Mouse (Mus musculus) brown adipose tissue, adult 24 weeks (tissue): ENCODE measurements around the gene Gnaz. TPM values are rescaled to one million over a fixed set of nuclear protein-coding genes. Genes with fewer than 3 reads are reported as not detected.
"Not testable (repeated sequence)": the region's sequence is repeated elsewhere in the genome, so short reads cannot be mapped to it uniquely, and the experiment has no call there.

Experiments used
- H3K27ac ChIP-seq: fragments of 200-500 bp; replicated peaks from 2 replicates; pipeline ENCODE4 v1.5.1; 2012; ENCODE audit warnings: low read depth, mild to moderate bottlenecking, low read length
- H3K4me1 ChIP-seq: fragments of 200-500 bp; 2 replicates; pipeline ENCODE4 v1.6.1; 2012; ENCODE audit warnings: low read length, mixed read lengths; ENCODE audit not compliant: control insufficient read depth, insufficient read depth, insufficient read length
- H3K4me3 ChIP-seq: fragments of 200-500 bp; 2 replicates; pipeline ENCODE4 v1.5.1; 2012; ENCODE audit warnings: low read depth, mild to moderate bottlenecking, low read length, moderate library complexity; ENCODE audit not compliant: insufficient read depth
- polyA plus RNA-seq: library from polyadenylated mRNA; stranded (reverse); fragments of >200 nt; gene quantifications from 2 replicates; pipeline ENCODE4 v1.2.4, GENCODE M21; 2012; ENCODE audit not compliant: missing spikeins, insufficient read depth, insufficient read length

Gene Gnaz
- polyA plus RNA-seq, 1 experiment, result not detected

- H3K4me1 ChIP-seq, result peaks cover 6% of the 10 kb centered on the region
- H3K27ac ChIP-seq, result no peak overlapping the region
- H3K4me3 ChIP-seq, result no peak overlapping the region
These were observed 63.3 kb downstream of the Gnaz start for GRCm38 (mm10) chr10:75030234-75030633.

GRCm38 (mm10) chr10:75031345-75032114, 64.6 kb downstream of the Gnaz start:
- H3K4me1 ChIP-seq, result peaks cover 6% of the 10 kb centered on the region
- no peak overlapping the region for H3K27ac ChIP-seq
- no peak overlapping the region for H3K4me3 ChIP-seq

DNA sequence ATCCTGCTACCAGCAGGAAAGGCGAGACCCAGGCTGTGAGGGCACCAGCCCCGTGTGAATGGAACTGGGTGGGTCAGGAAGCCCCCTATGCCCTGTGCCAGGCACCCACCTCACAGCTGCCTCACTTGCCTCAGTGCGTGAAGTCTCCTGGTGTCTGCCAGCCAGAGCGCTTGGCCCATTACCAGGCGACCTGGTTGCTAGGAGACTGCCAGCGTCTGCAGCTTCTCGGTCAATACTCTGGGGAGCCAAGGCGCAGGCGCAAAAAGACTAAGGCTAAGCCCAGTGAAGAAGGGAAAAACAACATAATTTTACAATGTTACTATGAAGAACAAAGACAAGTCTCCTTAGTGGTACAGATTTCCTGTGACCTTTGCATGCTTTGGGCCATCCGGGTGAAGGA, 65.4 kb downstream of the Gnaz start, which contains the start of gene Rsph14:
Gene Rsph14, minus strand, starts transcription at position 192 of the 400 bp plus-strand sequence.
- peaks cover 6% of the 10 kb centered on the region for H3K4me1 ChIP-seq
- H3K4me3 ChIP-seq, result no peak within 1 kb of the TSS
- H3K27ac ChIP-seq, result no peak within 1 kb of the TSS

DNA sequence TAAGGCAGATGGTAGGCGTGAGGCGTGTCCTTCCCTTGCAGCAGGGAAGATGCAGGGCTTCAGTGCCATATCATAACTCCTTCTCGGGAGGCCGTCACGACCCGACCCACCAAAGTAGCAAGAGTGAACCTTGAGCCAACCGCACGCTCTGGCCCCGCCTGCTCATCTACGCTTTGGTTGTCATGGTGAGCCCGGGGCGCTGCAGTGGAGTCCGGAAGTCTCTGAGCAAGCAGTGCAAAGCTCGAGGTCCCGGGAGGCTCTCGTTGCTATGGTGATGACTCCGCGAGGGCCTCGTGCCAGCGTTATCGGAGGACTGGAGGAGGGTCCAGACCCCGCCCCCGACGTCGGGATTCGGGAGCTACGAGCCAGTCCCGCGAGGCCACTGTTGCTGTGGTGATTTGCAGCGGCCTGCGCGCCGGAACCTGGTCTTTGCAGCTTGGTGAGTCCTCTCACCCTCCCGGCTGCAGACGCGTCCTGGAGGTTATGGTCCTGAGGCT, 70.0 kb downstream of the Gnaz start, which contains the start of gene Rab36:
Gene Rab36, plus strand, starts transcription at position 176 of the 497 bp plus-strand sequence.
- Histone ChIP-seq H3K27ac (no peak within 1 kb of the TSS), H3K4me3 (peak within 1 kb of the TSS; percentile 25), H3K4me1 (peaks cover 6% of the 10 kb centered on the region)

- not testable (repeated sequence) for H3K4me3 ChIP-seq, H3K27ac ChIP-seq, H3K4me1 ChIP-seq
These were observed 75.1 kb downstream of the Gnaz start for GRCm38 (mm10) chr10:75042060-75042459.

DNA sequence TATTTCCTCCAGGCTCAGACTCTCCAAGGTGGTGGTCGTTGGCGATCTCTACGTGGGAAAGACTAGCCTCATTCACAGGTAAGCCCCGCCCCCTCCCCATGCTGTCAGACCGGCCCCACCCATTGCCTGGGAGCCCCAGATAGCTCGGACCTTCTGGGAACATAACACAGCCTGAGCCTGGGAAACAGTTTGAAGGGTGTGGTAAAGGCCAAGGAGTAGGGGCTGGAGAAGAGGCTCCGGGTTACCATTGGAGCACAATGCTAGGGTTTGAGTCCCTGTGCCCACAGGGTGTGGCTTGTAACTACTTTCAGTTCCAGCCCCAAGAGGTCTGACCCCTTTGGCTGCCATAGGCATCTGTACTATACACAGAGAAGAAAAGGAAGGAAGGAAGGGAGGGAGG, 77.5 kb downstream of the Gnaz start:
- Histone ChIP-seq H3K4me1 (no peaks in the 10 kb centered on the region), H3K4me3 (no peak overlapping the region), H3K27ac (no peak overlapping the region)

GRCm38 (mm10) chr10:75045831-75046230, 78.9 kb downstream of the Gnaz start:
- Histone ChIP-seq H3K4me3 (no peak overlapping the region), H3K27ac (no peak overlapping the region), H3K4me1 (no peaks in the 10 kb centered on the region)

DNA sequence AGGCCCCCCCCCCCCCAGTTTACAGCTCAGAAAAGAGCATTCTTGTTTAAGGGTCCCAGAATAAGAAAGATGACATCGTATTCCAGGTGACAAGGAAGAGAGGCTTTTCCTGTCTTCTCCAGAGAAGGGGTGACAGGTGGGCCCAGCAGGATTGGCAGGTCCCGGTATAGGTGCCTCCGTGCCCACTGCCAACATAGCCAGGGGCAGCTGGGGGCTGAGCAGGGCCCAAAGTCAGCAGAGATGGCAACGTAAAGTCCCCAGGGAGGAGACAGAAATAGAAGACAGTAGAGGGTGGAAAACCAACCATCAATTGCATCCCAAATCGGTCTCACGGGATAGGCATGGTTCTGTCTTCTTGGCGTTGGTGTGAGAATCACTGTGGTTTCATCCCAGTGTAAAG, 81.7 kb downstream of the Gnaz start:
- H3K4me3 ChIP-seq, result no peak overlapping the region
- no peaks in the 10 kb centered on the region for H3K4me1 ChIP-seq

GRCm38 (mm10) chr10:75051364-75052074, 84.5 kb downstream of the Gnaz start:
- Histone ChIP-seq H3K4me3 (no peak overlapping the region), H3K27ac (no peak overlapping the region), H3K4me1 (no peaks in the 10 kb centered on the region)

More for the DNA sequence above, 81.7 kb downstream of the Gnaz start:
- H3K27ac ChIP-seq, result no peak overlapping the region

- Histone ChIP-seq H3K27ac (no peak overlapping the region), H3K4me3 (no peak overlapping the region), H3K4me1 (no peaks in the 10 kb centered on the region)
These were observed 85.9 kb downstream of the Gnaz start for GRCm38 (mm10) chr10:75052902-75053301.

DNA sequence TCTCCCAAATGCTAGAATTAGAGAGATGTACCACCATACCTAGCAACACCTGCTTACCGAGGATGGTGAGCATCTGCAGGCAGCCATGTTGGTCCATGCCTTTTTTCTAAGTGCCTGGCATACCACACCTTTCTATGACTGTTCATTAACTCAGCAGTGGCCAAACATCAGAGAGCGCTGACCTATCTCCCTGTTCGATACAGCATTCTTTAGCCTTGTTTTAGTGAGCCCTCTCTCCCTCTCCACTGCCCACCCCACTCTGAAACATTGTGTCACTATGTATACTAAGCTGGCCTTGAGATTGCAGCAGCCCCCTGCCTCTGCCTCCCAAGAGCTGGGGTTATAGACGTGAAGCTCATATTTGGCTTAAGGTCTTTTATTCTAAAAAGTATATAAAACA, 86.7 kb downstream of the Gnaz start:
- no peak overlapping the region for H3K27ac ChIP-seq
- no peaks in the 10 kb centered on the region for H3K4me1 ChIP-seq

GRCm38 (mm10) chr10:75054125-75054524, 87.1 kb downstream of the Gnaz start:
- Histone ChIP-seq H3K27ac (no peak overlapping the region), H3K4me1 (no peaks in the 10 kb centered on the region), H3K4me3 (no peak overlapping the region)

More for the DNA sequence above, 86.7 kb downstream of the Gnaz start:
- H3K4me3 ChIP-seq, result no peak overlapping the region

DNA sequence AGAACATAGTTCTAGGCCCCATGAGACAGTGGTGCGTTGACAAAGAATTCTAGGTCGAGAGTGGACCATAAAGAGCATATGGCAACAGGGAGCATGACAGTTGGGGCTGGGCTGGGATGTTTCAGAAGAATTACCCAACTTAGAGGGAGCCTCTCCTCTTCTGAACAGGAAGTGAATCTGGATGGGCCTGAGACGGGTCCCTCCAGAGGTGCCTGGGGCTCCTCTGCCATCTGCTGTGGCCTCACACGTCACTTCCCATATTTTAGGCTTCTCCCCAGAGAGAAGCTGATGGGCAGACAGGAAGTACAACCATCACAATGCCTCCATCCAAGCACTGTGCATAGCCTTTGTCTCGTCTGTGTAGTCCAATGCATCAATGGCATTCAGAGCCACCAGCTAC, 88.7 kb downstream of the Gnaz start:
- Histone ChIP-seq H3K27ac (no peak overlapping the region), H3K4me3 (no peak overlapping the region), H3K4me1 (no peaks in the 10 kb centered on the region)

DNA sequence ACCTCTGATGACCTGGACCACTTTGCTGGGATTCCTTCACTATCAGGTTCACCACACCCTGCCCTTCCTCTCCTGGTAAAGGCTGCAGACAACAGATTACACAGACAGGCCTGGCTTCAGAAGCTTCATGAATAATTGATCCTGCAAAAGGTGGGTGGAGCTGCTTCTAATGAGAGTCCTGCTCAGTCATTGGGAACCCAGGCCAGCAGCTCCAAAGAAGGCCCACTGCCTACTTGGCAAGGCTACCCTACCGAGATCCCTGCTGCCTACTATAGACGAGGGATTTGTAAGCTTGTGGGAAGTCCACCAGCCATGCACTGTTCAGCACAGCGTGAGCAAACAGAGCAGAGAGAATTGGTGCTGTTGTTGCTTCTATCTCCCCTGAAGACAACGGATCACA, 89.3 kb downstream of the Gnaz start:
- Histone ChIP-seq H3K27ac (no peak overlapping the region), H3K4me1 (no peaks in the 10 kb centered on the region), H3K4me3 (no peak overlapping the region)

GRCm38 (mm10) chr10:75058336-75058735, 91.4 kb downstream of the Gnaz start:
- Histone ChIP-seq H3K4me1 (peaks cover 10% of the 10 kb centered on the region), H3K4me3 (no peak overlapping the region), H3K27ac (no peak overlapping the region)
